Mouse (Mus musculus): ENCODE measurements around the gene Ubash3b. TPM values are rescaled to one million over a fixed set of nuclear protein-coding genes. Genes with fewer than 3 reads are reported as not detected.

The Ubash3b gene
- total RNA-seq, 1 experiment, result 2.8 TPM

- Histone ChIP-seq H3K9me3 (ENCODE audit: control insufficient read depth, insufficient read depth, low read depth, low read length) (no peaks in the 10 kb centered on the region), H3K27ac (ENCODE audit: insufficient read depth, low read depth, low read length, poor library complexity, severe bottlenecking) (no peak overlapping the region), H3K9ac (ENCODE audit: insufficient read depth, low read depth, low read length, poor library complexity, severe bottlenecking) (no peak overlapping the region), H3K36me3 (ENCODE audit: control insufficient read depth, insufficient read depth, low read length, poor library complexity, severe bottlenecking) (no peaks in the 10 kb centered on the region), H3K4me3 (ENCODE audit: insufficient read depth in 1 of 2, low read depth in 1 of 2, low read length in 2 of 2, poor library complexity in 1 of 2, severe bottlenecking in 1 of 2) (no peak overlapping the region), H3K4me1 (ENCODE audit: control insufficient read depth in 2 of 2, insufficient read depth in 2 of 2, low read length in 2 of 2, poor library complexity in 1 of 2) (no peaks in the 10 kb centered on the region)
- DNase-seq (ENCODE audit: low read depth, low spot score), result no peak
- in situ Hi-C loops (cut with MboI; ENCODE audit: low sequenced_read_pairs in 2 of 2, unreplicated experiment in 2 of 2), result no loop called here
- TF ChIP-seq MAFK (IDR thresholded peaks at IDR 0.05; ENCODE audit: insufficient read depth, low read depth, low read length) (no peak), ZC3H11A (IDR thresholded peaks at IDR 0.05; ENCODE audit: borderline replicate concordance, low read depth, low read length) (no peak), HCFC1 (IDR thresholded peaks at IDR 0.05; ENCODE audit: borderline replicate concordance, insufficient read depth, low read length) (no peak), ZNF384 (IDR thresholded peaks at IDR 0.05; ENCODE audit: low read depth, low read length) (no peak), CHD2 (IDR thresholded peaks at IDR 0.05; ENCODE audit: low read depth, low read length) (no peak)
These were observed 22.3 kb downstream of the Ubash3b start for GRCm38 (mm10) chr9:41138987-41139808.

- H3K9ac ChIP-seq (ENCODE audit: insufficient read depth, low read depth, low read length, poor library complexity, severe bottlenecking), result no peak overlapping the region
- TF ChIP-seq ZC3H11A (IDR thresholded peaks at IDR 0.05; ENCODE audit: borderline replicate concordance, low read depth, low read length) (no peak), ZNF384 (IDR thresholded peaks at IDR 0.05; ENCODE audit: low read depth, low read length) (no peak), CHD2 (IDR thresholded peaks at IDR 0.05; ENCODE audit: low read depth, low read length) (no peak), MAFK (IDR thresholded peaks at IDR 0.05; ENCODE audit: insufficient read depth, low read depth, low read length) (no peak), HCFC1 (IDR thresholded peaks at IDR 0.05; ENCODE audit: borderline replicate concordance, insufficient read depth, low read length) (no peak)
- no peak overlapping the region for H3K27ac ChIP-seq (ENCODE audit: insufficient read depth, low read depth, low read length, poor library complexity, severe bottlenecking)
- no peaks in the 10 kb centered on the region for H3K36me3 ChIP-seq (ENCODE audit: control insufficient read depth, insufficient read depth, low read length, poor library complexity, severe bottlenecking)
- in situ Hi-C loops (cut with MboI; ENCODE audit: low sequenced_read_pairs in 2 of 2, unreplicated experiment in 2 of 2), result no loop called here
- DNase-seq (ENCODE audit: low read depth, low spot score), result no peak
- no peak overlapping the region for H3K4me3 ChIP-seq (ENCODE audit: insufficient read depth in 1 of 2, low read depth in 1 of 2, low read length in 2 of 2, poor library complexity in 1 of 2, severe bottlenecking in 1 of 2)
- H3K9me3 ChIP-seq (ENCODE audit: control insufficient read depth, insufficient read depth, low read depth, low read length), result no peaks in the 10 kb centered on the region
- H3K4me1 ChIP-seq (ENCODE audit: control insufficient read depth in 2 of 2, insufficient read depth in 2 of 2, low read length in 2 of 2, poor library complexity in 1 of 2), result no peaks in the 10 kb centered on the region
These were observed 24.6 kb downstream of the Ubash3b start for GRCm38 (mm10) chr9:41136691-41137467.

- in situ Hi-C loops (cut with MboI; ENCODE audit: low sequenced_read_pairs in 2 of 2, unreplicated experiment in 2 of 2), result no loop called here
- H3K36me3 ChIP-seq (ENCODE audit: control insufficient read depth, insufficient read depth, low read length, poor library complexity, severe bottlenecking), result no peaks in the 10 kb centered on the region
- no peak overlapping the region for H3K27ac ChIP-seq (ENCODE audit: insufficient read depth, low read depth, low read length, poor library complexity, severe bottlenecking)
- H3K9me3 ChIP-seq (ENCODE audit: control insufficient read depth, insufficient read depth, low read depth, low read length), result no peaks in the 10 kb centered on the region
- H3K9ac ChIP-seq (ENCODE audit: insufficient read depth, low read depth, low read length, poor library complexity, severe bottlenecking), result no peak overlapping the region
- TF ChIP-seq HCFC1 (IDR thresholded peaks at IDR 0.05; ENCODE audit: borderline replicate concordance, insufficient read depth, low read length) (no peak), MAFK (IDR thresholded peaks at IDR 0.05; ENCODE audit: insufficient read depth, low read depth, low read length) (no peak), ZC3H11A (IDR thresholded peaks at IDR 0.05; ENCODE audit: borderline replicate concordance, low read depth, low read length) (no peak), CHD2 (IDR thresholded peaks at IDR 0.05; ENCODE audit: low read depth, low read length) (no peak), ZNF384 (IDR thresholded peaks at IDR 0.05; ENCODE audit: low read depth, low read length) (no peak)
- H3K4me1 ChIP-seq (ENCODE audit: control insufficient read depth in 2 of 2, insufficient read depth in 2 of 2, low read length in 2 of 2, poor library complexity in 1 of 2), result no peaks in the 10 kb centered on the region
- H3K4me3 ChIP-seq (ENCODE audit: insufficient read depth in 1 of 2, low read depth in 1 of 2, low read length in 2 of 2, poor library complexity in 1 of 2, severe bottlenecking in 1 of 2), result no peak overlapping the region
- DNase-seq (ENCODE audit: low read depth, low spot score), result no peak
These were observed 25.2 kb downstream of the Ubash3b start for GRCm38 (mm10) chr9:41136273-41136672.

- Histone ChIP-seq H3K9me3 (ENCODE audit: control insufficient read depth, insufficient read depth, low read depth, low read length) (no peaks in the 10 kb centered on the region), H3K36me3 (ENCODE audit: control insufficient read depth, insufficient read depth, low read length, poor library complexity, severe bottlenecking) (no peaks in the 10 kb centered on the region), H3K27ac (ENCODE audit: insufficient read depth, low read depth, low read length, poor library complexity, severe bottlenecking) (no peak overlapping the region), H3K4me3 (ENCODE audit: insufficient read depth in 1 of 2, low read depth in 1 of 2, low read length in 2 of 2, poor library complexity in 1 of 2, severe bottlenecking in 1 of 2) (no peak overlapping the region), H3K9ac (ENCODE audit: insufficient read depth, low read depth, low read length, poor library complexity, severe bottlenecking) (no peak overlapping the region), H3K4me1 (ENCODE audit: control insufficient read depth in 2 of 2, insufficient read depth in 2 of 2, low read length in 2 of 2, poor library complexity in 1 of 2) (no peaks in the 10 kb centered on the region)
- in situ Hi-C loops (cut with MboI; ENCODE audit: low sequenced_read_pairs in 2 of 2, unreplicated experiment in 2 of 2), result no loop called here
- TF ChIP-seq MAFK (IDR thresholded peaks at IDR 0.05; ENCODE audit: insufficient read depth, low read depth, low read length), result no peak
- no peak for TF ChIP-seq CHD2 (IDR thresholded peaks at IDR 0.05; ENCODE audit: low read depth, low read length)
- no peak for TF ChIP-seq ZC3H11A (IDR thresholded peaks at IDR 0.05; ENCODE audit: borderline replicate concordance, low read depth, low read length)
- TF ChIP-seq HCFC1 (IDR thresholded peaks at IDR 0.05; ENCODE audit: borderline replicate concordance, insufficient read depth, low read length), result no peak
- TF ChIP-seq ZNF384 (IDR thresholded peaks at IDR 0.05; ENCODE audit: low read depth, low read length), result no peak
- no peak for DNase-seq (ENCODE audit: low read depth, low spot score)
These were observed 26.6 kb downstream of the Ubash3b start for GRCm38 (mm10) chr9:41134907-41135306.
